Mouse (Mus musculus): Measurements from ENCODE around the gene Ramp1. TPM values are rescaled to one million over a fixed set of nuclear protein-coding genes. Genes with fewer than 3 reads are reported as not detected.

Gene Ramp1
- total and polyA plus RNA-seq, 3 experiments, result 4.1 to 5.6 TPM; not detected in 1

DNA sequence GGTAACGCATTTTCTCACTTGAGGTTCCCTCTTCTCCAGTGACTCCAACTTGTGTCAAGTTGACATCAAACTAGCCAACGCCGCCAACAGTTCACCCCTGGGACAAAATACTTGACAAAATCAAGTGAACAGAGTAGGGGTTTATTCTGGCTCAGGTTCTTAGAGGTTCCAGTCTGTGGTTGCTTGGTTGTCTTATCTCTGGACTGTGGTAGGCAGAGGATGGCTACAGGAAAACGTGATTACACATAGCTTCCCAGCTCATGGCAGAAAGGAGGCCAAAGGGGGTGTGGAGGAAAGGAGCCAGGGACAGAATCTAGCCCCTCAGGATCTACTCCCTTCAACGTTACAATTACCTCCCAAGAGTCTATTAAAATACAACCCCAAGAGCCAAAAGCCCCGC, 7.1 kb downstream of the Ramp1 start:
- Histone ChIP-seq H3K27me3 (ENCODE audit: control insufficient read depth in 1 of 2, insufficient read depth in 2 of 2, low read length in 2 of 2) (no peaks in the 10 kb centered on the region), H3K9me3 (replicated peaks; ENCODE audit: insufficient read depth, low read length) (no peaks in the 10 kb centered on the region), H3K79me2 (ENCODE audit: control insufficient read depth, insufficient read depth, low read length, poor library complexity) (no peaks in the 10 kb centered on the region), H3K4me1 (ENCODE audit: control insufficient read depth in 1 of 2, insufficient read depth in 2 of 2, low read length in 2 of 2) (peaks cover 18 to 29% of the 10 kb centered on the region in 2 experiments), H3K4me3 (ENCODE audit: control insufficient read depth in 1 of 2, insufficient read depth in 1 of 2, low read depth in 2 of 2, low read length in 2 of 2) (peak overlapping the region in 1 of 2 experiments; percentile 18; a peak in 3 of 4 replicates), H3K27ac (ENCODE audit: control insufficient read depth, low read depth, low read length) (peak overlapping the region; percentile 99), H3K9ac (ENCODE audit: control insufficient read depth, low read depth, low read length, poor library complexity, severe bottlenecking) (peak overlapping the region; percentile 63), H3K36me3 (ENCODE audit: control insufficient read depth in 1 of 2, insufficient read depth in 2 of 2, low read length in 2 of 2) (peaks cover 0 to 19% of the 10 kb centered on the region in 2 experiments; a peak in 2 of 4 replicates)
- peak; percentile 50 for TF ChIP-seq TAL1 (IDR thresholded peaks at IDR 0.05; ENCODE audit: low read length)
- no peak for TF ChIP-seq ZMIZ1 (IDR thresholded peaks at IDR 0.05; ENCODE audit: low read depth, low read length)
- TF ChIP-seq NELFE (IDR thresholded peaks at IDR 0.05; ENCODE audit: low read depth, low read length), result peak; percentile 39; the same call in 1 of the 2 replicates
- no peak for TF ChIP-seq ZNF384 (IDR thresholded peaks at IDR 0.05; ENCODE audit: low read depth, low read length)
- peak; percentile 32; the same call in 1 of the 2 replicates for TF ChIP-seq ZKSCAN1 (IDR thresholded peaks at IDR 0.05; ENCODE audit: low read depth, low read length)
- peak; percentile 56 for TF ChIP-seq MAX (IDR thresholded peaks at IDR 0.05; ENCODE audit: low read length)
- TF ChIP-seq MYB (IDR thresholded peaks at IDR 0.05; ENCODE audit: low read depth, low read length), result peak; percentile 43
- TF ChIP-seq MXI1 (IDR thresholded peaks at IDR 0.05; ENCODE audit: low read depth, low read length), result peak; percentile 42
- no peak for TF ChIP-seq UBTF (IDR thresholded peaks at IDR 0.05; ENCODE audit: borderline replicate concordance, insufficient read depth, low read depth, low read length)
- TF ChIP-seq TBP (IDR thresholded peaks at IDR 0.05; ENCODE audit: low read depth, low read length), result no peak
- TF ChIP-seq TCF12 (IDR thresholded peaks at IDR 0.05; ENCODE audit: low read depth, low read length), result peak; percentile 79
- no peak for TF ChIP-seq POLR2AphosphoS2 (IDR thresholded peaks at IDR 0.05; ENCODE audit: low read length)
- peak; percentile 84 for TF ChIP-seq ETS1 (IDR thresholded peaks at IDR 0.05; ENCODE audit: low read depth, low read length)
- no peak for TF ChIP-seq MAZ (IDR thresholded peaks at IDR 0.05; ENCODE audit: low read depth, low read length)
- TF ChIP-seq GATA1 (IDR thresholded peaks at IDR 0.05; ENCODE audit: low read depth, low read length), result peak; percentile 89
- TF ChIP-seq MYC (IDR thresholded peaks at IDR 0.05; ENCODE audit: low read depth, low read length), result 0 out of 2 replicates have a peak, but pooled peaks have one; percentile 50
- TF ChIP-seq CHD1 (IDR thresholded peaks at IDR 0.05; ENCODE audit: low read depth, low read length), result no peak
- peak; percentile 77 to 91; a peak in 3 of 4 replicates for TF ChIP-seq EP300 (IDR thresholded peaks at IDR 0.05; ENCODE audit: low read depth in 1 of 2, low read length in 2 of 2)
- peak; percentile 97 for TF ChIP-seq RCOR1 (IDR thresholded peaks at IDR 0.05; ENCODE audit: low read depth, low read length)
- peak; percentile 96 for TF ChIP-seq BHLHE40 (IDR thresholded peaks at IDR 0.05; ENCODE audit: borderline replicate concordance, low read depth, low read length)
- peak; percentile 59; the same call in 1 of the 2 replicates for TF ChIP-seq HCFC1 (IDR thresholded peaks at IDR 0.05; ENCODE audit: low read depth, low read length)
- no peak for TF ChIP-seq ZC3H11A (IDR thresholded peaks at IDR 0.05; ENCODE audit: low read depth, low read length)
- no peak for TF ChIP-seq POLR2A (IDR thresholded peaks at IDR 0.05; ENCODE audit: control insufficient read depth in 1 of 2, insufficient read depth in 1 of 2, low read depth in 1 of 2, low read length in 2 of 2, poor library complexity in 1 of 2)
- DNase-seq (ENCODE audit: low read depth, low spot score), result peak; percentile 70
